Comparison of ENCODE assay signal across 17 mouse cellular contexts in the genomic region with DNA sequence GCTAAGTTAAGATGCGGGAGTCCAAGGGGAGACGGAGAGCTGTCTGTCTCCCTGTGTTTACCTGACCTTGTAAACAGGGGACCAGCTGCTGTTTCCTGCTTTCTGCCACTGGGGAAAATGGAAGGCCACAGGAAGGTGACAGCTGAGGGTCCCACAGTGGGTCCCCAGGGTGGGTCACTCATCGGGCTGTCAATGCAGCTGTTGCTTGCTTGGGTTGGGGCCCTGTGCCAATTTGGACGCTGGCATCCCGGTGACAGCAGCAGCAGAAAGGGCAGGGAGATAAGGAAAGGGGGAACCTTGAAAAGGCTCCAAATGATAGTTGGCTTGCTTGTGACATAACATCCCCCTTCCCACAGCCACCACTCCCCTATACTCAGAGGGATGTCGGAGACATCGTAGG.
DNase-seq lines count a peak whose midpoint lies in the region; ATAC-seq lines count a peak whose summit lies in the region.
"Had no signal": no experiment of that assay in that cellular context is flagged by ENCODE, and none has a peak within 500 bp of the region (broad histone marks: within the 10 kb centered on the region; RNA-seq: fewer than 3 reads in every experiment).

No protein-coding gene starts in this region.

- peak; percentile 35 for DNase-seq in gastrocnemius, postnatal 10 days
- DNase-seq in gastrocnemius, postnatal 36 days: no peak
- DNase-seq in hindbrain, embryonic 10.5 days (ENCODE audit: low spot score): no peak
- DNase-seq in retina, embryonic 14.5 days (ENCODE audit: low spot score): peak; percentile 6
- DNase-seq in retina, postnatal 1 day: no peak
- no peak for DNase-seq in thymus, postnatal 4 days
- DNase-seq: cerebellum, adult 18-20 months; gastrocnemius, adult 2 months; kidney, adult 11 months; kidney, postnatal 36 days had no signal

- H3K4me3 ChIP-seq in hindbrain, embryonic 10.5 days: no peak overlapping the region
- no peak overlapping the region for H3K4me3 ChIP-seq in hindbrain, embryonic 12.5 days
- no peak overlapping the region for H3K4me3 ChIP-seq in limb, embryonic 13.5 days
- H3K4me3 ChIP-seq: forebrain, embryonic 12.5 days; gastrocnemius, adult 2 months; megakaryocyte, embryonic 14.5 days; neural tube, embryonic 12.5 days had no signal

- peaks cover 69% of the 10 kb centered on the region for H3K4me1 ChIP-seq in hindbrain, embryonic 10.5 days (replicated peaks)
- peaks cover 60% of the 10 kb centered on the region for H3K4me1 ChIP-seq in hindbrain, embryonic 12.5 days
- H3K4me1 ChIP-seq in limb, embryonic 13.5 days: peaks cover 62% of the 10 kb centered on the region
- H3K4me1 ChIP-seq: megakaryocyte, embryonic 14.5 days had no signal

- H3K9ac ChIP-seq in hindbrain, embryonic 12.5 days: no peak overlapping the region
- no peak overlapping the region for H3K9ac ChIP-seq in limb, embryonic 13.5 days
- H3K9ac ChIP-seq: forebrain, embryonic 12.5 days; hindbrain, embryonic 14.5 days; liver, embryonic 14.5 days; neural tube, embryonic 12.5 days had no signal

- peak overlapping the region; percentile 66 for H3K27ac ChIP-seq in hindbrain, embryonic 10.5 days
- H3K27ac ChIP-seq in hindbrain, embryonic 12.5 days: no peak overlapping the region
- 0 out of 2 replicates have a peak overlapping the region, but pooled peaks have one; percentile 6 for H3K27ac ChIP-seq in limb, embryonic 13.5 days
- H3K27ac ChIP-seq: forebrain, embryonic 12.5 days; gastrocnemius, adult 2 months; hindbrain, embryonic 14.5 days; liver, embryonic 14.5 days; neural tube, embryonic 12.5 days had no signal

- intact Hi-C loops in gastrocnemius, postnatal 36 days (cut with DNase I): loop anchor here (5.0 kb wide), 1 partner anchor 133 kb away; no protein-coding TSS in a partner anchor

- WGBS in hindbrain, embryonic 10.5 days: 71% methylated on average over 7 of the region's 7 CpGs
- 68% methylated on average over 7 of the region's 7 CpGs for WGBS in hindbrain, embryonic 12.5 days
- 81% methylated on average over 7 of the region's 7 CpGs for WGBS in limb, embryonic 13.5 days

- H3K36me3 ChIP-seq in hindbrain, embryonic 10.5 days: no peaks in the 10 kb centered on the region
- H3K36me3 ChIP-seq in hindbrain, embryonic 12.5 days: no peaks in the 10 kb centered on the region
- no peaks in the 10 kb centered on the region for H3K36me3 ChIP-seq in limb, embryonic 13.5 days
- H3K36me3 ChIP-seq: forebrain, embryonic 12.5 days; neural tube, embryonic 12.5 days had no signal

- no peak overlapping the region for H3K4me2 ChIP-seq in hindbrain, embryonic 12.5 days (replicated peaks)
- no peak overlapping the region for H3K4me2 ChIP-seq in limb, embryonic 13.5 days (replicated peaks)
- H3K4me2 ChIP-seq: forebrain, embryonic 12.5 days; hindbrain, embryonic 14.5 days; neural tube, embryonic 12.5 days had no signal

- H3K27me3 ChIP-seq in hindbrain, embryonic 10.5 days (ENCODE audit: insufficient read depth, poor library complexity, severe bottlenecking): peaks cover 17% of the 10 kb centered on the region; the same call in 1 of the 2 replicates
- H3K27me3 ChIP-seq in hindbrain, embryonic 12.5 days: no peaks in the 10 kb centered on the region
- no peaks in the 10 kb centered on the region for H3K27me3 ChIP-seq in limb, embryonic 13.5 days
- H3K27me3 ChIP-seq: neural tube, embryonic 12.5 days had no signal

- ATAC-seq in hindbrain, embryonic 12.5 days (ENCODE audit: low FRiP score): no peak
- no peak for ATAC-seq in limb, embryonic 13.5 days (ENCODE audit: low FRiP score, low read depth)

- no peaks in the 10 kb centered on the region for H3K9me3 ChIP-seq in hindbrain, embryonic 10.5 days
- no peaks in the 10 kb centered on the region for H3K9me3 ChIP-seq in hindbrain, embryonic 12.5 days (replicated peaks)
- H3K9me3 ChIP-seq in limb, embryonic 13.5 days: no peaks in the 10 kb centered on the region
- H3K9me3 ChIP-seq: forebrain, embryonic 12.5 days; neural tube, embryonic 12.5 days had no signal

Comparison
In these comparisons a context has a peak if more than half of its experiments do, and no peak if none do; other contexts are left out.
1. DNase-seq: peak in gastrocnemius, postnatal 10 days (single experiment) and retina, embryonic 14.5 days (single experiment); none in gastrocnemius, postnatal 36 days (0 of 2), hindbrain, embryonic 10.5 days (single experiment), retina, postnatal 1 day (single experiment) and thymus, postnatal 4 days (single experiment).